Comparison of ENCODE assay signal across 25 mouse cellular contexts in the genomic region with DNA sequence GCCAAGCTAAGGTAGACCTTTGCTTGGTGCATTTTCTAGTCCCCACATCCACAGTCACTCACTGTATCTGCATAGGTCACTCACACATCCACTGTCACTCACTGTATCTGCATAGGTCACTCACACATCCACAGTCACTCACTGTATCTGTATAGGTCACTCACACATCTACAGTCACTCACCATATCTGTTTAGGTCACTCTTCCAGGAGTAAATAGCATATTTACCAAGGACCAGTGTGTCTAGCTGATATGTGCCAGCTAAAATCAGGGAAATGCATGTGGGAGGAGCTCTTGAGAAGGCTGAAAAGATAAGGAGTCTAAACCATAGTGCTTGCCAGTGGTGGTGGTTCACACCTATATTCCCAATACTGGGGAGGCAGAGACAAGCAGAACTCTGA. TPM values are rescaled to one million over a fixed set of nuclear protein-coding genes. Genes with fewer than 3 reads are reported as not detected.
A peak's percentile ranks its signal among the peaks of the same experiment; 100 is the strongest.
DNase-seq lines count a peak whose midpoint lies in the region; ATAC-seq and TF ChIP-seq lines count a peak whose summit lies in the region.
"Had no signal": no experiment of that assay in that cellular context is flagged by ENCODE, and none has a peak within 500 bp of the region (broad histone marks: within the 10 kb centered on the region; RNA-seq: fewer than 3 reads in every experiment).

No protein-coding gene starts in this region.

- H3K4me2 ChIP-seq in heart, embryonic 12.5 days = no peak overlapping the region
- no peak overlapping the region for H3K4me2 ChIP-seq in liver, embryonic 15.5 days
- H3K4me2 ChIP-seq: embryonic facial prominence, embryonic 15.5 days had no signal

- DNase-seq in heart, postnatal 10 days = no peak
- DNase-seq in lung, adult 2 months = no peak
- DNase-seq in layer of hippocampus, adult 9-10 months (ENCODE audit: low spot score) = no peak
- DNase-seq: adrenal gland, postnatal 36 days; cerebellum, adult 11 months; cerebellum, adult 9-11 months; gastrocnemius, postnatal 14 days; heart, adult 18-20 months; kidney, adult 9 months; kidney, postnatal 14 days; lung, postnatal 10 days; midbrain, embryonic 14.5 days; right cerebral cortex, postnatal 14 days; thymus, postnatal 36 days had no signal

- H3K36me3 ChIP-seq in heart, embryonic 12.5 days = no peaks in the 10 kb centered on the region
- H3K36me3 ChIP-seq in megakaryocyte, embryonic 14.5 days (replicated peaks; ENCODE audit: low read length) = no peaks in the 10 kb centered on the region
- H3K36me3 ChIP-seq in liver, embryonic 15.5 days (replicated peaks) = no peaks in the 10 kb centered on the region
- H3K36me3 ChIP-seq: embryonic facial prominence, embryonic 15.5 days; forebrain, embryonic 10.5 days; limb, embryonic 10.5 days had no signal

- TF ChIP-seq POLR2A in lung, adult 2 months (IDR thresholded peaks at IDR 0.05; ENCODE audit: borderline replicate concordance, extremely low read depth, low read depth, low read length) = no peak

- no peaks in the 10 kb centered on the region for H3K27me3 ChIP-seq in heart, embryonic 12.5 days (replicated peaks)
- peaks cover 10% of the 10 kb centered on the region for H3K27me3 ChIP-seq in megakaryocyte, embryonic 14.5 days (replicated peaks)
- peaks cover 15% of the 10 kb centered on the region for H3K27me3 ChIP-seq in liver, embryonic 15.5 days
- H3K27me3 ChIP-seq: embryonic facial prominence, embryonic 15.5 days had no signal

- intact Hi-C loops in heart, postnatal 10 days (cut with DNase I) = no loop called here

- H3K27ac ChIP-seq in heart, embryonic 12.5 days (ENCODE audit: poor library complexity, severe bottlenecking) = no peak overlapping the region
- H3K27ac ChIP-seq in liver, embryonic 15.5 days (replicated peaks) = 0 out of 2 replicates have a peak overlapping the region, but pooled peaks have one; percentile 41
- H3K27ac ChIP-seq: embryonic facial prominence, embryonic 15.5 days; forebrain, embryonic 10.5 days; hindbrain, postnatal 0 days; limb, embryonic 10.5 days had no signal

- no peaks in the 10 kb centered on the region for H3K9me3 ChIP-seq in heart, embryonic 12.5 days (replicated peaks)
- peaks cover 12% of the 10 kb centered on the region for H3K9me3 ChIP-seq in megakaryocyte, embryonic 14.5 days
- H3K9me3 ChIP-seq in liver, embryonic 15.5 days (replicated peaks) = no peaks in the 10 kb centered on the region
- H3K9me3 ChIP-seq: embryonic facial prominence, embryonic 15.5 days; forebrain, embryonic 10.5 days; limb, embryonic 10.5 days had no signal

- no peak for TF ChIP-seq CTCF in lung, adult 2 months (IDR thresholded peaks at IDR 0.05; ENCODE audit: insufficient read depth, low read length)

- no peak overlapping the region for H3K9ac ChIP-seq in heart, embryonic 12.5 days
- H3K9ac ChIP-seq in liver, embryonic 15.5 days = no peak overlapping the region
- H3K9ac ChIP-seq: embryonic facial prominence, embryonic 15.5 days had no signal

- no peak overlapping the region for H3K4me3 ChIP-seq in heart, embryonic 12.5 days
- peak overlapping the region; percentile 7 for H3K4me3 ChIP-seq in megakaryocyte, embryonic 14.5 days (replicated peaks)
- H3K4me3 ChIP-seq in liver, embryonic 15.5 days (replicated peaks) = no peak overlapping the region
- H3K4me3 ChIP-seq in lung, adult 2 months (replicated peaks; ENCODE audit: extremely low read depth, low read depth, low read length) = no peak overlapping the region
- H3K4me3 ChIP-seq: embryonic facial prominence, embryonic 15.5 days; forebrain, embryonic 10.5 days; limb, embryonic 10.5 days had no signal

- H3K4me1 ChIP-seq in heart, embryonic 12.5 days (replicated peaks) = peaks cover 22% of the 10 kb centered on the region
- peaks cover 51% of the 10 kb centered on the region for H3K4me1 ChIP-seq in megakaryocyte, embryonic 14.5 days
- peaks cover 14% of the 10 kb centered on the region for H3K4me1 ChIP-seq in liver, embryonic 15.5 days (replicated peaks)
- H3K4me1 ChIP-seq in lung, adult 2 months (ENCODE audit: control insufficient read depth, insufficient read depth, low read length) = no peaks in the 10 kb centered on the region
- H3K4me1 ChIP-seq: embryonic facial prominence, embryonic 15.5 days had no signal

- peak; percentile 43; the same call in 1 of the 2 replicates for ATAC-seq in heart, embryonic 12.5 days (ENCODE audit: insufficient number of reproducible peaks, low FRiP score)
- ATAC-seq in megakaryocyte, adult 5-6 weeks (ENCODE audit: poor library complexity, severe bottlenecking) = no peak
- peak; percentile 84 for ATAC-seq in liver, embryonic 15.5 days (ENCODE audit: insufficient read depth)
- ATAC-seq: CD4-positive, CD25-positive, alpha-beta regulatory T cell, adult 4 months; forebrain, embryonic 16.5 days; hindbrain, postnatal 0 days; intestine, embryonic 16.5 days had no signal

RNA-seq across cellular contexts. Expression of a gene that starts 7.4 kb away (rescaled TPM):
- polyA plus RNA-seq in heart, embryonic 12.5 days (2016; fragmentation: Nextera tagmentation; extraction: Ambion mirVana) = 73.0 and 75.6 TPM in 2 replicates
- 10 to 100 TPM; 18.0 to 20.2 TPM for total RNA-seq in heart, postnatal 10 days (2021)
- 1.2 TPM in 2 replicates for polyA plus RNA-seq in megakaryocyte, embryonic 14.5 days (2012; ENCODE audit: insufficient read depth, low replicate concordance)
- 38.7 and 40.5 TPM in 2 replicates for total RNA-seq in megakaryocyte, adult 5-6 weeks (2015)
- total RNA-seq in megakaryocyte, adult 5-6 weeks (2017) = 47.4 and 82.1 TPM in 2 replicates
- 46.3 and 50.3 TPM in 2 replicates for polyA plus RNA-seq in liver, embryonic 15.5 days (2015; fragmentation: Nextera tagmentation; extraction: Ambion mirVana)
- 0.22 and 0.86 TPM in 2 replicates for polyA plus RNA-seq in lung, adult 2 months (2012; rRNA removed)

RNA-seq across cellular contexts. Expression of a gene that starts 32.7 kb away (rescaled TPM):
- 11.6 and 14.0 TPM in 2 replicates for polyA plus RNA-seq in heart, embryonic 12.5 days (2016; fragmentation: Nextera tagmentation; extraction: Ambion mirVana)
- 10 to 100 TPM; 34.4 to 35.2 TPM for total RNA-seq in heart, postnatal 10 days (2021)
- 0.15 and 0.39 TPM in 2 replicates for polyA plus RNA-seq in megakaryocyte, embryonic 14.5 days (2012; ENCODE audit: insufficient read depth, low replicate concordance)
- total RNA-seq in megakaryocyte, adult 5-6 weeks (2015) = 0.02 and 0.09 TPM in 2 replicates
- total RNA-seq in megakaryocyte, adult 5-6 weeks (2017) = 0.26 TPM in 1 of 2 replicates, not detected in the other
- polyA plus RNA-seq in liver, embryonic 15.5 days (2015; fragmentation: Nextera tagmentation; extraction: Ambion mirVana) = 0.40 and 0.44 TPM in 2 replicates
- 18.9 and 19.7 TPM in 2 replicates for polyA plus RNA-seq in lung, adult 2 months (2012; rRNA removed)

Comparison
In these comparisons a context has a peak if more than half of its experiments do, and no peak if none do; other contexts are left out.
1. RNA of a gene that starts 7.4 kb away (polyA plus RNA-seq): 73.0 to 75.6 TPM in heart, embryonic 12.5 days and 46.3 to 50.3 TPM in liver, embryonic 15.5 days; 1.2 TPM in megakaryocyte, embryonic 14.5 days and 0.22 to 0.86 TPM in lung, adult 2 months; every median in the first group is over 10 times any median in the second.